Mouse (Mus musculus) MEL (cell line): ENCODE results near the gene Sag.

ENCODE experiments used
- CTCF ChIP-seq, 3 experiments: IDR thresholded peaks in 2 of 3; conservative IDR thresholded peaks in 1 of 3; 2 replicates each; pipeline ENCODE4 v1.5.1; 2011 to 2012; ENCODE audit warnings: low read length in 3 of 3, low read depth in 2 of 3, mild to moderate bottlenecking in 2 of 3, improper control_type of control experiment in 1 of 3, inconsistent platforms in 1 of 3, mixed read lengths in 1 of 3, moderate library complexity in 1 of 3; ENCODE audit not compliant: control insufficient read depth in 1 of 3, insufficient read depth in 1 of 3, poor library complexity in 1 of 3, severe bottlenecking in 1 of 3
- EP300 ChIP-seq, 2 experiments: IDR thresholded peaks; 2 replicates each; pipeline ENCODE4 v1.6.1; 2011; ENCODE audit warnings: improper control_type of control experiment in 2 of 2, low read length in 2 of 2, low read depth in 1 of 2, mild to moderate bottlenecking in 1 of 2
- GATA1 ChIP-seq: IDR thresholded peaks from 2 replicates; pipeline ENCODE4 v1.6.1; 2011; ENCODE audit warnings: low read depth, low read length, improper control_type of control experiment
- JUND ChIP-seq: IDR thresholded peaks from 2 replicates; pipeline ENCODE4 v1.6.1; 2011; ENCODE audit warnings: low read depth, mild to moderate bottlenecking, improper control_type of control experiment, low read length
- MEF2A ChIP-seq: IDR thresholded peaks from 2 replicates; pipeline ENCODE4 v1.6.1; 2014; ENCODE audit warnings: low read depth, mild to moderate bottlenecking, inconsistent platforms, low read length, improper control_type of control experiment; ENCODE audit not compliant: poor library complexity, insufficient replicate concordance, severe bottlenecking; ENCODE audit errors: extremely low read depth
- POLR2A ChIP-seq, 2 experiments: IDR thresholded peaks; 2 replicates each; pipeline ENCODE4 v1.6.1; 2011 to 2012; ENCODE audit warnings: low read length in 2 of 2, mild to moderate bottlenecking in 2 of 2, control low read depth in 1 of 2, improper control_type of control experiment in 1 of 2, low read depth in 1 of 2, moderate library complexity in 1 of 2; ENCODE audit not compliant: control insufficient read depth in 1 of 2, insufficient read depth in 1 of 2, poor library complexity in 1 of 2
- RAD21 ChIP-seq: IDR thresholded peaks from 2 replicates; pipeline ENCODE4 v1.6.1; 2011; ENCODE audit warnings: mild to moderate bottlenecking, low read depth, low read length, improper control_type of control experiment
- RCOR1 ChIP-seq: IDR thresholded peaks from 2 replicates; pipeline ENCODE4 v1.6.1; 2012; ENCODE audit warnings: low read depth, mild to moderate bottlenecking, inconsistent platforms, low read length, improper control_type of control experiment
- TAL1 ChIP-seq: IDR thresholded peaks from 2 replicates; pipeline ENCODE4 v1.6.1; 2012; ENCODE audit warnings: mild to moderate bottlenecking, inconsistent platforms, low read length, moderate library complexity, mixed read lengths
- USF1 ChIP-seq: IDR thresholded peaks from 2 replicates; pipeline ENCODE4 v1.6.1; 2014; ENCODE audit warnings: low read depth, mild to moderate bottlenecking, inconsistent platforms, low read length, improper control_type of control experiment, moderate library complexity
- ZKSCAN1 ChIP-seq: IDR thresholded peaks from 2 replicates; pipeline ENCODE4 v1.6.1; 2012; ENCODE audit warnings: low read depth, mild to moderate bottlenecking, inconsistent platforms, low read length, improper control_type of control experiment, moderate library complexity

DNA sequence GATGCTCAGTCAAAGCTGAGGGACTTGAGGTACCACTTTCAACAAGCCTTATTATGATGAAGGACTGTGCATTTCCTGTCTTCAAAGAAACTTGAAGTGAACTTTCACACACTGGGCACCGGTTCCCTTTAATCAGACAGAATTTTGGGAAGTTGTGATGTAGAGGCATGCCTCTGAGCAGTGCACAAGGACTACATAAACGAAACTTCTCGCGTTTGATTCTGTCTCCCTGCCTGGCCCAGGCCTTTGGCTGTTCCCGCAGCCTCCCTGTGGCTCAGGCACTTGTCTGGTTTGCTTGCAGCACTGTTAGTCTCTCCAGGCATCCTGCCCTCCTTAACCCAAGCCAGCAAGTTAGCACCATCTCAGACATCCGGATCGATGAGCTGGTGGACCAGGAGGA is 10.2 kb downstream of the Sag start:
- TF ChIP-seq TAL1, result no peak
- TF ChIP-seq RCOR1, result no peak
- no peak for TF ChIP-seq JUND
- TF ChIP-seq CTCF (IDR thresholded peaks at IDR 0.05 in 2 of 3, conservative IDR thresholded peaks at IDR 0.05 in 1 of 3; ENCODE audit: control insufficient read depth in 1 of 3, insufficient read depth in 1 of 3, low read depth in 2 of 3, low read length in 3 of 3, poor library complexity in 1 of 3, severe bottlenecking in 1 of 3), result no peak
- no peak for TF ChIP-seq EP300 (IDR thresholded peaks at IDR 0.05; ENCODE audit: low read depth in 1 of 2, low read length in 2 of 2)
- TF ChIP-seq RAD21, result no peak
- no peak for TF ChIP-seq POLR2A (IDR thresholded peaks at IDR 0.05; ENCODE audit: control insufficient read depth in 1 of 2, insufficient read depth in 1 of 2, low read depth in 1 of 2, low read length in 2 of 2, poor library complexity in 1 of 2)
- TF ChIP-seq GATA1, result no peak
- TF ChIP-seq ZKSCAN1, result no peak
- no peak for TF ChIP-seq USF1
- no peak for TF ChIP-seq MEF2A
